Mouse (Mus musculus): ENCODE data around the gene Wnk2. TPM values are rescaled to one million over a fixed set of nuclear protein-coding genes. Genes with fewer than 3 reads are reported as not detected.

Wnk2 gene
- polyA plus RNA-seq, 2 experiments = 3.0 to 7.8 TPM

DNA sequence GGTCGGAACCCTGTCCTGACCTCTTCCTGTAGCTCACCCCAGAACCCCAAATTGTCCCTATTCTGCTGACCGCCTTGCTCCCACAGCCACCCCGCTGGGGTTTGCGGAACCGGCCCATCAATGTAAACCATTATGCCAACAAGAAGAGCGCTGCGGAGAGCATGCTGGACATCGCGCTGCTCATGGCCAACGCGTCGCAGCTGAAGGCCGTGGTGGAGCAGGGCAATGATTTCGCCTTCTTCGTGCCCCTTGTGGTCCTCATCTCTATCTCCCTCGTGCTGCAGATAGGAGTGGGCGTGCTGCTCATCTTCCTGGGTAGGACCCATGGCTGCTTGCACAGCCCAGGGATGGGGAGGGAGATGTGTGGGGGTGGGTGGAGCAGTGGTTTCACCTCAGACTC is 45.8 kb upstream of the Wnk2 start:
- Histone ChIP-seq H3K4me1 (ENCODE audit: control insufficient read depth, insufficient read depth, low read length) (peaks cover 14% of the 10 kb centered on the region; the same call in 1 of the 2 replicates), H3K9me3 (ENCODE audit: control insufficient read depth, low read length) (no peaks in the 10 kb centered on the region), H3K27me3 (ENCODE audit: control insufficient read depth, insufficient read depth, low read length) (no peaks in the 10 kb centered on the region), H3K4me2 (replicated peaks; ENCODE audit: low read depth, low read length, severe bottlenecking) (no peak overlapping the region), H3K36me3 (ENCODE audit: control insufficient read depth, insufficient read depth, low read length) (peaks cover 13% of the 10 kb centered on the region), H3K9ac (ENCODE audit: low read depth, low read length, severe bottlenecking) (no peak overlapping the region), H3K4me3 (replicated peaks; ENCODE audit: low read length) (no peak overlapping the region), H3K27ac (replicated peaks; ENCODE audit: low read depth, low read length) (no peak overlapping the region)
- no peak for DNase-seq (ENCODE audit: low spot score)
- no peak for ATAC-seq (ENCODE audit: low FRiP score, low read depth)
- TF ChIP-seq POLR2A (IDR thresholded peaks at IDR 0.05; ENCODE audit: borderline replicate concordance, extremely low read depth, insufficient read depth, insufficient read length) = no peak
- WGBS = 94% methylated on average over 17 of the region's 17 CpGs

DNA sequence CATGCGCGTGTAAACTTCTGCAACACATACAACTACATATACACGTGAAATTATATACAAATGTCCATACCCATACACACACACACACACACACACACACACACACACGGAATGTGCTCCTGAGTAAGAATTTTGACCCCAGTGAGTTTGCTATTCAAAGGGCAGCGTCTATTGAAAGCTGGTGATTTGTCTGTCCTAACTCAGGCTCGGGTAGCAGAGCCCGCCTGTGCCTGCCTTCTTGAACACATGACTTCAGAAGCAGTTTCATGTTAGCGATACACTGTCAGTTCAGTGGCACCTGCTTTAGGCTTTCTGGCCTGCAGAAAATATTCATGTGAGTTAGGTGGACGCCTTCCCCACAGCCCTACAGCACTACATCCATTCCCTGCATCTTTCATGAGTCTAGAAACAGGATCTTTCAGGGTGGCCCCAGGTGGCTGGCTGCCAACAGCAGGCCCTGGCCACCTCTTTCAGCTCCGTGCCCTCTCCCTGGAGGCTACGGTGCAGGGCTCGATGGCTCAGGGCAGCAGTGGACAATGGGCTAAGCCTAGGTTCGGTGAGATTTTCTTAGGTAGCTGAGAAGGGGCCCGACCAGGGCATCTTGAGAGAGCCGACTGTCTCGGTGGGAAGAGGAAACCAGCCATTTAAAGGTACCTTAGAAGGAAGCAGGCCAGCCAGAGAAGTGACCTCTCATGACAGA is 44.5 kb upstream of the Wnk2 start:
- peaks cover 20% of the 10 kb centered on the region; the same call in 1 of the 2 replicates for H3K4me1 ChIP-seq (ENCODE audit: control insufficient read depth, insufficient read depth, low read length)
- ATAC-seq (ENCODE audit: low FRiP score, low read depth) = no peak
- H3K36me3 ChIP-seq (ENCODE audit: control insufficient read depth, insufficient read depth, low read length) = peaks cover 13% of the 10 kb centered on the region
- no peak overlapping the region for H3K9ac ChIP-seq (ENCODE audit: low read depth, low read length, severe bottlenecking)
- no peak overlapping the region for H3K27ac ChIP-seq (replicated peaks; ENCODE audit: low read depth, low read length)
- no peak for DNase-seq (ENCODE audit: low spot score)
- H3K9me3 ChIP-seq (ENCODE audit: control insufficient read depth, low read length) = no peaks in the 10 kb centered on the region
- no peaks in the 10 kb centered on the region for H3K27me3 ChIP-seq (ENCODE audit: control insufficient read depth, insufficient read depth, low read length)
- TF ChIP-seq POLR2A (IDR thresholded peaks at IDR 0.05; ENCODE audit: borderline replicate concordance, extremely low read depth, insufficient read depth, insufficient read length) = no peak
- 78% methylated on average over 16 of the region's 16 CpGs for WGBS
- no peak overlapping the region for H3K4me3 ChIP-seq (replicated peaks; ENCODE audit: low read length)
- no peak overlapping the region for H3K4me2 ChIP-seq (replicated peaks; ENCODE audit: low read depth, low read length, severe bottlenecking)

DNA sequence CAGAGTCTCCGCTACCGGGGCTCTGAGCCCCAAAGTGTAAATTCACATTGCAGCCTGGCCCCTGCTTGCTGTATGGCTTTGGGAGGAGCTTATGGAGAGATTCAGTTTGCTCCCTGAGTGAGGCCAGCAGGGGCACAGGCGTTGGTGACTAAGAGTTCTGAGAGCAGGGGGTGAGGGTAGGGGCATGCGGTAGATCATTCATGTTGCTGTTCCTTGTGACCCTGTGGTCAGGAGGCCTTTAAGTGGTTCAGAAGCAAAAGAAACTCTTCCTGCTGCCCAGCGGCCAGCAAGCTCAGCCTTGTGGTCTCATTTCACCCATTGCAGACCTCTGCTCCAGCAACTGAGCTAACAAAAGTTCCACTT is 43.8 kb upstream of the Wnk2 start:
- TF ChIP-seq POLR2A (IDR thresholded peaks at IDR 0.05; ENCODE audit: borderline replicate concordance, extremely low read depth, insufficient read depth, insufficient read length) = no peak
- H3K4me1 ChIP-seq (ENCODE audit: control insufficient read depth, insufficient read depth, low read length) = peaks cover 25% of the 10 kb centered on the region
- peaks cover 13% of the 10 kb centered on the region for H3K36me3 ChIP-seq (ENCODE audit: control insufficient read depth, insufficient read depth, low read length)
- H3K9ac ChIP-seq (ENCODE audit: low read depth, low read length, severe bottlenecking) = no peak overlapping the region
- no peak overlapping the region for H3K4me3 ChIP-seq (replicated peaks; ENCODE audit: low read length)
- H3K4me2 ChIP-seq (replicated peaks; ENCODE audit: low read depth, low read length, severe bottlenecking) = no peak overlapping the region
- WGBS = 59% methylated on average over 5 of the region's 5 CpGs
- ATAC-seq (ENCODE audit: low FRiP score, low read depth) (no peak), DNase-seq (ENCODE audit: low spot score) (no peak)
- H3K9me3 ChIP-seq (ENCODE audit: control insufficient read depth, low read length) = no peaks in the 10 kb centered on the region
- H3K27me3 ChIP-seq (ENCODE audit: control insufficient read depth, insufficient read depth, low read length) = no peaks in the 10 kb centered on the region
- no peak overlapping the region for H3K27ac ChIP-seq (replicated peaks; ENCODE audit: low read depth, low read length)

GRCm38 (mm10) chr13:49190876-49191672 is 43.3 kb upstream of the Wnk2 start:
- Histone ChIP-seq H3K4me1 (ENCODE audit: control insufficient read depth, insufficient read depth, low read length) (peaks cover 28% of the 10 kb centered on the region), H3K27ac (replicated peaks; ENCODE audit: low read depth, low read length) (no peak overlapping the region)
- 82% methylated on average over 7 of the region's 7 CpGs for WGBS

GRCm38 (mm10) chr13:49189970-49190870 is 42.4 kb upstream of the Wnk2 start:
- H3K9me3 ChIP-seq (ENCODE audit: control insufficient read depth, low read length) = no peaks in the 10 kb centered on the region
- 75% methylated on average over 12 of the region's 12 CpGs for WGBS
- TF ChIP-seq POLR2A (IDR thresholded peaks at IDR 0.05; ENCODE audit: borderline replicate concordance, extremely low read depth, insufficient read depth, insufficient read length) = no peak
- H3K36me3 ChIP-seq (ENCODE audit: control insufficient read depth, insufficient read depth, low read length) = peaks cover under 1% of the 10 kb centered on the region; the same call in 1 of the 2 replicates
- peaks cover 28% of the 10 kb centered on the region for H3K4me1 ChIP-seq (ENCODE audit: control insufficient read depth, insufficient read depth, low read length)
- no peak overlapping the region for H3K27ac ChIP-seq (replicated peaks; ENCODE audit: low read depth, low read length)
- H3K27me3 ChIP-seq (ENCODE audit: control insufficient read depth, insufficient read depth, low read length) = no peaks in the 10 kb centered on the region
- DNase-seq (ENCODE audit: low spot score) (no peak), ATAC-seq (ENCODE audit: low FRiP score, low read depth) (no peak)
- H3K4me3 ChIP-seq (replicated peaks; ENCODE audit: low read length) = no peak overlapping the region
- no peak overlapping the region for H3K4me2 ChIP-seq (replicated peaks; ENCODE audit: low read depth, low read length, severe bottlenecking)
- H3K9ac ChIP-seq (ENCODE audit: low read depth, low read length, severe bottlenecking) = no peak overlapping the region

More at GRCm38 (mm10) chr13:49190876-49191672, 43.3 kb upstream of the Wnk2 start:
- Histone ChIP-seq H3K9me3 (ENCODE audit: control insufficient read depth, low read length) (no peaks in the 10 kb centered on the region), H3K27me3 (ENCODE audit: control insufficient read depth, insufficient read depth, low read length) (no peaks in the 10 kb centered on the region), H3K4me3 (replicated peaks; ENCODE audit: low read length) (no peak overlapping the region), H3K36me3 (ENCODE audit: control insufficient read depth, insufficient read depth, low read length) (peaks cover 8% of the 10 kb centered on the region), H3K9ac (ENCODE audit: low read depth, low read length, severe bottlenecking) (peak overlapping the region; percentile 12; the same call in 1 of the 2 replicates), H3K4me2 (replicated peaks; ENCODE audit: low read depth, low read length, severe bottlenecking) (no peak overlapping the region)
- DNase-seq (ENCODE audit: low spot score) (no peak), ATAC-seq (ENCODE audit: low FRiP score, low read depth) (no peak)
- TF ChIP-seq POLR2A (IDR thresholded peaks at IDR 0.05; ENCODE audit: borderline replicate concordance, extremely low read depth, insufficient read depth, insufficient read length) = no peak

Measured in limb, embryonic 14.5 days (tissue).